Mouse (Mus musculus): ENCODE data around the gene Glmn. TPM values are rescaled to one million over a fixed set of nuclear protein-coding genes. Genes with fewer than 3 reads are reported as not detected.

Gene Glmn
- total RNA-seq, 4 experiments from 2014 or later = 4.1 to 5.7 (median 5.4) TPM

- DNase-seq (ENCODE audit: low spot score in 2 of 2) = no peak
Measured at GRCm38 (mm10) chr5:107516087-107516486, 81.6 kb downstream of the Glmn start.

GRCm38 (mm10) chr5:107515453-107515852, 82.2 kb downstream of the Glmn start:
- DNase-seq (ENCODE audit: low spot score in 2 of 2) = no peak

- peak in 1 of 2 experiments; percentile 12 for DNase-seq (ENCODE audit: low spot score in 2 of 2)
Measured at GRCm38 (mm10) chr5:107513583-107513982, 84.1 kb downstream of the Glmn start.

GRCm38 (mm10) chr5:107511326-107511725, 86.4 kb downstream of the Glmn start:
- no peak for DNase-seq (ENCODE audit: low spot score in 2 of 2)

- DNase-seq (ENCODE audit: low spot score in 2 of 2) = peak; percentile 14 to 43
Measured at GRCm38 (mm10) chr5:107510503-107510902, 87.2 kb downstream of the Glmn start.

GRCm38 (mm10) chr5:107507321-107507720, 90.4 kb downstream of the Glmn start, which contains the start of gene Gm42669:
Gm42669 (plus strand) TSS chr5:107507621.
- DNase-seq (ENCODE audit: low spot score in 2 of 2) = no peak

- no peak for DNase-seq (ENCODE audit: low spot score in 2 of 2)
Measured at GRCm38 (mm10) chr5:107500741-107501140, 96.9 kb downstream of the Glmn start.

GRCm38 (mm10) chr5:107499891-107500535, 97.7 kb downstream of the Glmn start:
- no peak for DNase-seq (ENCODE audit: low spot score in 2 of 2)

Other genes starting within 250 kb of the Glmn start
- 1 to 10 TPM in 1 of 4 experiments, under 1 TPM in 3; 0.46 to 2.4 (median 0.65) TPM for gene Ephx4, start 195.2 kb downstream of the Glmn start, total RNA-seq (2022)
- not detected for gene Lpcat2b, start 166.3 kb downstream of the Glmn start, total RNA-seq (2022)
- 1 to 10 TPM; 6.2 to 7.1 (median 6.5) TPM for gene Btbd8, start 159.9 kb downstream of the Glmn start, total RNA-seq (2022)
- not detected for gene Gm42669, start 90.3 kb downstream of the Glmn start, total RNA-seq (2022)
- not detected for gene 1700028K03Rik, start 63.2 kb downstream of the Glmn start, total RNA-seq (2022)
- gene Rpap2, start 515 bp downstream of the Glmn start, total RNA-seq (2022) = 10 to 100 TPM; 10.2 to 16.1 (median 12.3) TPM
- gene Gfi1, start 128.1 kb upstream of the Glmn start, total RNA-seq (2022) = not detected
- not detected for gene Ube2d2b, start 232.2 kb upstream of the Glmn start, total RNA-seq (2022)

Data from gastrocnemius, adult 8-10 months (tissue).